Mouse (Mus musculus): ENCODE results near the gene Neu1.

DNA sequence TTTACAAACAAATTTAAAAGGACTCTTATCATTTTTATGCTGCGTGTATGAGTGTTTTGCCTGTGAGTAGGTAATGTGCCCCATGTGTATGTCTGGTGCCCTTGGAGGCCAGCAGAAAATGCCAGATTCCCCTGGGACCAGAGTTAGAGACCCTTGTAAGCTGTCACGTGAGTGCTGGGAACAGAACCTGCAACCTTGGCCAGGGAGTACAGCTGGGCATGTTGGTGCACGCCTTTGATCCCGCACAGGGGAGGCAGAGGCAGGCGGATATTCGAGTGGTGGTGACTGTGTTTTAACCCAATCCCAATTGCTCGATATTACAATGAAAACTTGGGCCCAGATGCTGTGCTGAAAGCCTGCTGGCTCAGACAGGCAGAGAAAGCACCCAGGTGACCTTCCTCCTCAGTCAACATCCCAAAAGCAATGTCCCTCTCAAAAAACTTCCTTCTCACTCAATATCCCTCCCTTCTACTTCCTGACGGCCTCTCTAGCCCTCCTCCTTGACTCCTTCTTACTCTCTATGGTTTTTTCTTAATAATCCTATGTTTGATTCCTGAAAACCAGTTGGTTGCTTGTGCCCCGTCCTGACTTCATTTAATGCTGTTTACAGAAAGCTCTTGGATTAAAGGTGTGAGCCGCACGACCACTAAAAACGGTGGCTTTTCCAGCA is 40.8 kb upstream of the Neu1 start:
- TF ChIP-seq TAL1 (conservative IDR thresholded peaks at IDR 0.05; ENCODE audit: low read depth, low read length) (no peak), CTCF (IDR thresholded peaks at IDR 0.05; ENCODE audit: low read depth, low read length) (no peak), POLR2AphosphoS5 (IDR thresholded peaks at IDR 0.05; ENCODE audit: insufficient replicate concordance, low read depth, low read length) (no peak), GATA2 (IDR thresholded peaks at IDR 0.05; ENCODE audit: borderline replicate concordance, low read depth, low read length) (no peak), GATA1 (IDR thresholded peaks at IDR 0.05; ENCODE audit: borderline replicate concordance, low read length) (no peak)
